8 mouse cellular contexts compared by ENCODE assay signal in the genomic region with DNA sequence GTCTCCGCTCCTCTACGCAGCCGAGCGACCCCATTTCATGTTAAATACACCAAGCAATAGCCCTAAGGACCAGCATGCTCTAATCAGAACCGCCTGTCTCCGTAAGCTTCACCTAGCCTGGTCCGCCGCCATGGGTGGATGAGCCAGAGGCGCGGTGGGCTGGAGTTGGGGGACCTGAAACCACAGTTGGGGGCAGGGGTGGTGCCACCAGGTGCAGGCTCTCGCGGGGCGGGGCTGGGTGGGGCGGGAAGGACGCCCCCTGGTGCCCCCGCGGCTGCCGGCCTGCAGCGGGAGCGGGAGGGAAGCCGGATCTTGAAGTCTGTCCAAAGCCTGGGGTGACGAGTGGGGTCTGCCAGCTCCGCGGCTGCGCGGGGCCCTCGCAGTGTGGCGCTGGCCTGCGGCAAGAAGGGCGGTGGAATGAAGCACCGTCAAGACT. TPM values are rescaled to one million over a fixed set of nuclear protein-coding genes. Genes with fewer than 3 reads are reported as not detected.
A peak's percentile ranks its signal among the peaks of the same experiment; 100 is the strongest.
DNase-seq lines count a peak whose midpoint lies in the region; ATAC-seq lines count a peak whose summit lies in the region.
"Had no signal": no experiment of that assay in that cellular context is flagged by ENCODE, and none has a peak within 500 bp of the region (broad histone marks: within the 10 kb centered on the region; RNA-seq: fewer than 3 reads in every experiment).

No protein-coding gene starts in this region.

- WGBS in limb, embryonic 11.5 days: 5% methylated on average over 31 of the region's 31 CpGs
- WGBS in midbrain, embryonic 16.5 days: 4% methylated on average over 31 of the region's 31 CpGs

- peak overlapping the region; percentile 55 for H3K4me2 ChIP-seq in limb, embryonic 11.5 days (ENCODE audit: low read depth, severe bottlenecking)
- H3K4me2 ChIP-seq in midbrain, embryonic 16.5 days (ENCODE audit: low read length): peak overlapping the region; percentile 65

- peaks cover 2% of the 10 kb centered on the region; the same call in 1 of the 2 replicates for H3K36me3 ChIP-seq in limb, embryonic 11.5 days (ENCODE audit: control insufficient read depth, insufficient read depth, low read length)
- H3K36me3 ChIP-seq in midbrain, embryonic 16.5 days (ENCODE audit: control insufficient read depth, insufficient read depth, low read length): no peaks in the 10 kb centered on the region

- ATAC-seq in hematopoietic stem cell, adult 5-6 weeks (replicated peaks in 1 of 2; ENCODE audit: insufficient read depth in 1 of 2, low FRiP score in 2 of 2, low TSS enrichment in 1 of 2, low read depth in 1 of 2, poor library complexity in 2 of 2, severe bottlenecking in 2 of 2): peak; percentile 42 to 58; a peak in 2 of 4 replicates
- ATAC-seq in limb, embryonic 11.5 days (ENCODE audit: insufficient number of reproducible peaks, low FRiP score, low TSS enrichment, low read depth): peak; percentile 61
- peak; percentile 75 for ATAC-seq in midbrain, embryonic 16.5 days
- no peak; the same call in 1 of the 2 replicates for ATAC-seq in megakaryocyte progenitor cell, adult 5-6 weeks (replicated peaks; ENCODE audit: poor library complexity)

- H3K27ac ChIP-seq in limb, embryonic 11.5 days (replicated peaks; ENCODE audit: low read depth, low read length): no peak overlapping the region
- H3K27ac ChIP-seq in midbrain, embryonic 16.5 days (ENCODE audit: low read length): no peak overlapping the region

- DNase-seq in ZHBTc4 (ENCODE audit: low read depth, low spot score): peak; percentile 51
- peak; percentile 43 for DNase-seq in embryo, embryonic 10.5 days (ENCODE audit: low spot score)
- DNase-seq in limb, embryonic 11.5 days (ENCODE audit: low spot score): peak; percentile 67
- DNase-seq in layer of hippocampus, adult 9-10 months (ENCODE audit: low spot score): no peak

- H3K4me1 ChIP-seq in limb, embryonic 11.5 days (ENCODE audit: control insufficient read depth, insufficient read depth, low read length): peaks cover 26% of the 10 kb centered on the region
- peaks cover 8% of the 10 kb centered on the region for H3K4me1 ChIP-seq in midbrain, embryonic 16.5 days (ENCODE audit: control insufficient read depth, insufficient read depth, low read length)
- H3K4me1 ChIP-seq: megakaryocyte, embryonic 14.5 days had no signal

- no peaks in the 10 kb centered on the region for H3K9me3 ChIP-seq in limb, embryonic 11.5 days (ENCODE audit: control insufficient read depth, low read length)
- no peaks in the 10 kb centered on the region for H3K9me3 ChIP-seq in midbrain, embryonic 16.5 days (replicated peaks; ENCODE audit: control insufficient read depth, low read length, poor library complexity, severe bottlenecking)

- no peaks in the 10 kb centered on the region for H3K27me3 ChIP-seq in limb, embryonic 11.5 days (ENCODE audit: control insufficient read depth, insufficient read depth, low read length)
- peaks cover 31% of the 10 kb centered on the region for H3K27me3 ChIP-seq in midbrain, embryonic 16.5 days (ENCODE audit: control insufficient read depth, insufficient read depth, low read depth, low read length)

- peak overlapping the region; percentile 39 for H3K9ac ChIP-seq in limb, embryonic 11.5 days (ENCODE audit: low read length)
- peak overlapping the region; percentile 52 for H3K9ac ChIP-seq in midbrain, embryonic 16.5 days (ENCODE audit: low read depth, low read length)

- peak overlapping the region; percentile 26 for H3K4me3 ChIP-seq in limb, embryonic 11.5 days (ENCODE audit: low read depth, low read length)
- peak overlapping the region; percentile 33 for H3K4me3 ChIP-seq in midbrain, embryonic 16.5 days (ENCODE audit: low read depth, low read length)
- H3K4me3 ChIP-seq: megakaryocyte, embryonic 14.5 days had no signal

RNA-seq across cellular contexts. Expression of gene Gm15217, which starts 1.1 kb away (rescaled TPM):
- total RNA-seq in hematopoietic stem cell, adult 5-6 weeks (2017): not detected in 2 replicates
- polyA plus RNA-seq in limb, embryonic 11.5 days (2014; fragmentation: Nextera tagmentation; extraction: Ambion mirVana): 0.50 TPM in 1 of 2 replicates, not detected in the other
- not detected in 2 replicates for polyA plus RNA-seq in midbrain, embryonic 16.5 days (2015; fragmentation: Nextera tagmentation; extraction: Ambion mirVana)
- total RNA-seq in megakaryocyte progenitor cell, adult 5-6 weeks (2015): not detected in 2 replicates
- not detected in 2 replicates for total RNA-seq in megakaryocyte progenitor cell, adult 5-6 weeks (2017)

RNA-seq across cellular contexts. Expression of gene Bmp4, which starts 10.2 kb away (rescaled TPM):
- 0.74 and 0.75 TPM in 2 replicates for total RNA-seq in hematopoietic stem cell, adult 5-6 weeks (2017)
- 58.9 and 75.0 TPM in 2 replicates for polyA plus RNA-seq in limb, embryonic 11.5 days (2014; fragmentation: Nextera tagmentation; extraction: Ambion mirVana)
- 5.5 and 6.5 TPM in 2 replicates for polyA plus RNA-seq in midbrain, embryonic 16.5 days (2015; fragmentation: Nextera tagmentation; extraction: Ambion mirVana)
- total RNA-seq in megakaryocyte progenitor cell, adult 5-6 weeks (2015): not detected in 2 replicates
- total RNA-seq in megakaryocyte progenitor cell, adult 5-6 weeks (2017): not detected in 2 replicates
